Mouse (Mus musculus) frontal cortex, adult 2 months (tissue): ENCODE measurements at regions not wholly inside any gene's neighbourhood (a gene's known extent, or its start where the extent isn't known, plus 50 kb on each side); places are given as distances from the start of the nearest gene placed in this dataset.
"Not testable (repeated sequence)": the region's sequence is repeated elsewhere in the genome, so short reads cannot be mapped to it uniquely, and the experiment has no call there.

Experiments used
- DNase-seq, 2 experiments: peaks; one replicate each; pipeline ENCODE4 v3.0.0; 2022; ENCODE audit warnings: low spot score in 1 of 2; ENCODE audit errors: extremely low spot score in 1 of 2

- DNase-seq = no peak
These were observed 163.3 kb upstream of the Fer start for GRCm38 (mm10) chr17:63699537-63699936.

- no peak for DNase-seq
These were observed 157.9 kb upstream of the Fer start for GRCm38 (mm10) chr17:63704991-63705390.

GRCm38 (mm10) chr17:63712937-63713336 is 149.9 kb upstream of the Fer start:
- no peak for DNase-seq

DNA sequence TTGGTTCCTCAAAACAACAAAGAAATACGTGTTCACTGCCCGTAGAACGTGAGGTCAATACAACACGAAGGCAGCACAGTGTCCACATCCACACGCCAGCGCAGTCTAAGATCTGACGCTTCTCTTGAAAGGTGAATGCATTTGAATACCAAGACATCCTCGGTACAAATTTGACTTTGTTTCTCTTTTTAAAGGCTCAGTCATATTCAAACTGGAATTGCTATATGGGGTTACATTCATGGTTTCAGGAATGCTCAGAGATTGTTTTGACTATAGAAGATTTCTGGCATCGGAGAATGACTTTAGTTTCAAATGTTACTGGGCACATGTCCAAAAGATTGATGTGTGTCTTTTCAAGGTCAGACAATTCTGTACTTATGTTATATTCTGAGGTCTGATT is 147.2 kb upstream of the Fer start:
- no peak for DNase-seq

GRCm38 (mm10) chr17:63716161-63716560 is 146.7 kb upstream of the Fer start:
- no peak for DNase-seq

GRCm38 (mm10) chr17:63717051-63717578 is 145.7 kb upstream of the Fer start:
- no peak for DNase-seq

GRCm38 (mm10) chr17:63718972-63719715 is 143.7 kb upstream of the Fer start:
- no peak for DNase-seq

DNA sequence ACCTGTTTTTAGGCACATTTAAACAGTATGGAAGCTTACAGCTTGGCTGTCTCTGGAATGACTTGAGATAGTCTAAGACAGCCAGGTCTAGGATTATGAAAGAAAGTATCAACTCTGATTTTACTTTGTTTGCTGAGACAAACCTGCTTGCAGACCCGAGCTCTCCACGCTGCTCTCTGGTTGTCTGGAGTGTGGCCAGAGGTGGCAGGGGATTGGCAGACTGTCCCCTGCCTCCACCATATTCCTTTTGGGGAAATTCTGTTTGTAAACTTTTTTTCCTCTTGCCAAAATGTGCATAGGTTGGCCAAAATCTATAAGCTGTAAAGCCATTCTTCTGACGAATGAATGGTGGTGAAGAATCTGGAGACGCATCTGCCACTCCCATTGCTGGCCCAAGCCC is 143.1 kb upstream of the Fer start:
- DNase-seq = no peak

GRCm38 (mm10) chr17:63720883-63721282 is 142.0 kb upstream of the Fer start:
- peak in 1 of 2 experiments; percentile 27 for DNase-seq

GRCm38 (mm10) chr17:63722434-63723004 is 140.3 kb upstream of the Fer start:
- peak in 1 of 2 experiments; percentile 57 for DNase-seq

GRCm38 (mm10) chr17:63738206-63738605 is 124.7 kb upstream of the Fer start:
- no peak for DNase-seq

DNA sequence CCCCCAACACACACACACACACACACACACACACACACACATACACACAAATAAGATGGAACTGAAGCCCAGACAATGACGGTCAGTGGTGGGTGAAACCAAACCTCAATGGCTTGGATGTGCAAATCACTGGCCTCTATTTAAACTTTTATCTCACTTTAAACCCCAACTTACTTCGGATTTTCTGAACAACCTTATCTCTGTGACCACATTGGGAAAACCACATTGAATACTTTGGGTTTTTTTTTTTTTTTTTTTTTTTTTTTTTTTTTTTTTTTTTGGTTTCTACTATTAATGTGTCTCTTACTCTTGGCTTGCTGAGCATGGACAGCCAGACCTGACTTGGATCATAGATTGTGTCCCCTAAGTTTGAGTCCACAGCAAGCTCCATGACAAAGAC is 123.2 kb upstream of the Fer start:
- DNase-seq = no peak

GRCm38 (mm10) chr17:63749257-63749656 is 113.6 kb upstream of the Fer start:
- not testable (repeated sequence) for DNase-seq

GRCm38 (mm10) chr17:63754399-63754798 is 108.5 kb upstream of the Fer start:
- DNase-seq = no peak

- DNase-seq = no peak
These were observed 104.8 kb upstream of the Fer start for GRCm38 (mm10) chr17:63757896-63758695.

DNA sequence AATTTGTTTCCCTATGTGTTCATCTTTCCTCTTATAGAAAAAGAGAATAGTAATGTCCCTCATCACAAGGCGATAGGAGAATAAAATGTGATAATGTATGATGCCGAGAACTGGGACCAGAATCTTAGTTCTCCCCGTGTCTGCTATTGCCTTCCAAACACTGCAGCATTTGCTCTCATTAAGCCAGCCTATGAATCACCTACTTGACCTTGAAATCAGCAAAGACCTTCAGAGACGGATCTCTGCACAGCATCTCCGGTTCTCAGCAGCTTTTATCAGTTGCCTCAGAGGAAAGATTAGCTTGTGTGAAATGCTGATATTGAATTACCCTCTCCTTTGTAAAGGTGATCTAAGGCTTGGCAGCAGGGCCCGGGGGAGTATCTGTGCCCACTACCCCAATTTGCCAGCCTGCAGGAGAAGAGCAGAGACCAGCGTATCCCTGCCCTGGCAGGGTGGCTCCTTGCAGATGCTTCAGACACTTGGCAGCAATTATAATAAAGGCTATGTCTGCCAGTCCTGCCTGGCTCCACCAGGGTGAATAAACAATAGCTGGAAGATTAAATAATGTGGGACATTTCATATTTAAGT is 104.0 kb upstream of the Fer start:
- DNase-seq = no peak

- no peak for DNase-seq
These were observed 101.8 kb upstream of the Fer start for GRCm38 (mm10) chr17:63761058-63761457.

DNA sequence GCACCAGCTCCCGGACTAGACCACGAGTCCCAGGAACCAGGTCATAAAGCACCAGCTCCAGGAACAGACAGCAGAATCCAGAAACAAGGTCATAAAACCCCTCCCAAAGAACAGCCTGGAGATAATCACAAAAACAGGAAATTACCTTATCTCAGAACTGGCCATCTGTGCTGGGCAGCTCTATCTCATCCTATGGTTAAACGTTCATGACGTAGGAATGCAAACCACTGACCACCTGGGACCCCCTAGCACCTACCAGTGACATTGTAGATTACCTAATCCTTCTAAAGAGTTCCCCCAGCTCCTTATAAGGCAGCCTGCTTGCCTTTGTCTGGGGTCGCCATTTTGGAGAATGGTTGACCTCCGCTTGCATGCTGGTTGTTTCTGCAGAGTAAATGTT is 91.8 kb upstream of the Fer start:
- DNase-seq = no peak

DNA sequence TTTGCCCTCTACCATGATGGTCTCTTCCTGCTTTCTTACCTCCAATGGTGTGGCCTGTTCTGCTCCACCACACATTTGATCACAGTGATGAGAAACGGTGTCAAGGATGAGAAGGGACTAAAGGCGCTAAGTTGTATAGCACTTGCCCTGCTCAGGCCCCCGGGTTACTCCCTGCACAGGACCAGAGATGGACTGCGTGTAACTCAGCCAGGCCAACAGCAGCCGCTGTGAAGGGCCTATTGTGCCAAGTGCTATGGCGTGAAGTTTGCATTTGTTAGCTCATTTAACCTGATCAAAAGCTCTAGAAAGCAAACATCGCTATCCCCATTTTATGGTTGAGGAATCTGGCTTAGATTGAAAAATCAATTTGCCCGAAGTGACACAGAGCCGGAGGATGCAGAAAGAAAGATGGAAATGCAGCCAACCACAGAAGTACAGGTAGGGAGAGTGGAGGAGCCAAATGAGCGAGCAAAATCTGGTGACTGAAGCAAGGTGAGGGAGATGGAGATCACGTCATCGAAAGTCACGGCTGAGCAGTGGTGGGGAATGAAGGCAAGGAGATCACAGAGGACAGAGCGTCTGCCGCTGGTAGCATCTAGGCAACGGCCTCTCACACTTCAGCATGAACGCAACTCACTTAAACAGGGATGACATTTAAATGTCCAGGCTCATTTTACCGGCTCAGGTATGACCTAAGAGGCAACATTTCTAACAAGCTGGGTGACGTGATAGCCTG is 78.3 kb upstream of the Fer start:
- no peak for DNase-seq

- no peak for DNase-seq
These were observed 76.4 kb upstream of the Fer start for GRCm38 (mm10) chr17:63786444-63786843.
